ENCODE assay signal across 16 mouse cellular contexts in genomic region chr4:32432945-32433344, GRCm38 (mm10).
DNase-seq lines count a peak whose midpoint lies in the region; ATAC-seq lines count a peak whose summit lies in the region.
"Had no signal": no experiment of that assay in that cellular context is flagged by ENCODE, and none has a peak within 500 bp of the region (broad histone marks: within the 10 kb centered on the region; RNA-seq: fewer than 3 reads in every experiment).

No protein-coding gene starts in this region.

- peaks cover 86% of the 10 kb centered on the region for H3K4me1 ChIP-seq in neural tube, embryonic 13.5 days (replicated peaks)
- H3K4me1 ChIP-seq in forebrain, embryonic 14.5 days (ENCODE audit: control insufficient read depth, insufficient read depth, low read length): peaks cover 58% of the 10 kb centered on the region
- peaks cover 58% of the 10 kb centered on the region for H3K4me1 ChIP-seq in hindbrain, embryonic 14.5 days (replicated peaks; ENCODE audit: control insufficient read depth, insufficient read depth, low read length)
- H3K4me1 ChIP-seq: stomach, embryonic 15.5 days had no signal

- 27% methylated on average over 6 of the region's 6 CpGs for WGBS in neural tube, embryonic 13.5 days
- 17% methylated on average over 6 of the region's 6 CpGs for WGBS in forebrain, embryonic 14.5 days
- 22% methylated on average over 6 of the region's 6 CpGs for WGBS in hindbrain, embryonic 14.5 days

- 0 out of 2 replicates have a peak overlapping the region, but pooled peaks have one; percentile 23 for H3K4me2 ChIP-seq in neural tube, embryonic 13.5 days
- 0 out of 2 replicates have a peak overlapping the region, but pooled peaks have one; percentile 5 for H3K4me2 ChIP-seq in forebrain, embryonic 14.5 days (ENCODE audit: low read length)
- H3K4me2 ChIP-seq in hindbrain, embryonic 14.5 days (replicated peaks): no peak overlapping the region
- H3K4me2 ChIP-seq: kidney, embryonic 15.5 days; stomach, embryonic 15.5 days had no signal

- no peak overlapping the region for H3K4me3 ChIP-seq in neural tube, embryonic 13.5 days
- H3K4me3 ChIP-seq in forebrain, embryonic 14.5 days (ENCODE audit: low read depth, low read length): no peak overlapping the region
- H3K4me3 ChIP-seq in hindbrain, embryonic 14.5 days (replicated peaks; ENCODE audit: low read length): no peak overlapping the region
- H3K4me3 ChIP-seq: kidney, embryonic 15.5 days; stomach, embryonic 15.5 days had no signal

- H3K36me3 ChIP-seq in neural tube, embryonic 13.5 days: no peaks in the 10 kb centered on the region
- H3K36me3 ChIP-seq in forebrain, embryonic 14.5 days (ENCODE audit: control insufficient read depth, insufficient read depth, low read length): no peaks in the 10 kb centered on the region
- no peaks in the 10 kb centered on the region for H3K36me3 ChIP-seq in hindbrain, embryonic 14.5 days (replicated peaks; ENCODE audit: control insufficient read depth, insufficient read depth)
- H3K36me3 ChIP-seq: kidney, embryonic 15.5 days; stomach, embryonic 15.5 days had no signal

- no peak for DNase-seq in neural tube, embryonic 10.5 days (ENCODE audit: extremely low spot score, low spot score)
- no peak for DNase-seq in forebrain, embryonic 14.5 days (ENCODE audit: low spot score)
- no peak for DNase-seq in hindbrain, embryonic 14.5 days (ENCODE audit: low spot score)
- no peak for DNase-seq in kidney, postnatal 10 days
- DNase-seq in embryo, embryonic 11 days: no peak
- no peak for DNase-seq in heart, postnatal 14 days
- DNase-seq: adrenal gland, postnatal 25 days; gastrocnemius, postnatal 10 days; layer of hippocampus, postnatal 36 days; liver; lung, adult 2 months; lung, postnatal 4 days; thymus, adult 2 months had no signal

- H3K9me3 ChIP-seq in neural tube, embryonic 13.5 days: no peaks in the 10 kb centered on the region
- no peaks in the 10 kb centered on the region for H3K9me3 ChIP-seq in forebrain, embryonic 14.5 days (replicated peaks; ENCODE audit: control insufficient read depth, low read length)
- H3K9me3 ChIP-seq in hindbrain, embryonic 14.5 days (ENCODE audit: control insufficient read depth, low read length): no peaks in the 10 kb centered on the region
- H3K9me3 ChIP-seq: kidney, embryonic 15.5 days; stomach, embryonic 15.5 days had no signal

- H3K27ac ChIP-seq in neural tube, embryonic 13.5 days (replicated peaks): peak overlapping the region; percentile 84
- peak overlapping the region; percentile 64 for H3K27ac ChIP-seq in forebrain, embryonic 14.5 days (ENCODE audit: low read depth, low read length)
- H3K27ac ChIP-seq in hindbrain, embryonic 14.5 days: peak overlapping the region; percentile 75
- H3K27ac ChIP-seq: kidney, embryonic 15.5 days; stomach, embryonic 15.5 days had no signal

- H3K27me3 ChIP-seq in neural tube, embryonic 13.5 days: no peaks in the 10 kb centered on the region
- H3K27me3 ChIP-seq in forebrain, embryonic 14.5 days (replicated peaks; ENCODE audit: control insufficient read depth, insufficient read depth, low read length): no peaks in the 10 kb centered on the region
- no peaks in the 10 kb centered on the region for H3K27me3 ChIP-seq in hindbrain, embryonic 14.5 days (ENCODE audit: control insufficient read depth, insufficient read depth, low read length)
- H3K27me3 ChIP-seq: kidney, embryonic 15.5 days; stomach, embryonic 15.5 days had no signal

- ATAC-seq in neural tube, embryonic 13.5 days (ENCODE audit: low read depth): no peak
- ATAC-seq in forebrain, embryonic 14.5 days: no peak
- ATAC-seq in hindbrain, embryonic 14.5 days (ENCODE audit: low FRiP score): no peak

- intact Hi-C loops in heart, postnatal 14 days (cut with DNase I): loop anchor here (5.0 kb wide), 1 partner anchor 104 kb away; no protein-coding TSS in a partner anchor

- H3K9ac ChIP-seq in neural tube, embryonic 13.5 days: peak overlapping the region; percentile 17; the same call in 1 of the 2 replicates
- H3K9ac ChIP-seq in forebrain, embryonic 14.5 days (ENCODE audit: low read length): no peak overlapping the region
- H3K9ac ChIP-seq in hindbrain, embryonic 14.5 days: no peak overlapping the region
- H3K9ac ChIP-seq: kidney, embryonic 15.5 days; stomach, embryonic 15.5 days had no signal
